Mouse (Mus musculus) small intestine, adult 2 months (tissue): Measurements from ENCODE around the gene Gpbp1. TPM values are rescaled to one million over a fixed set of nuclear protein-coding genes. Genes with fewer than 3 reads are reported as not detected.

Experiments
- H3K27ac ChIP-seq: fragments of 200-500 bp; 2 replicates; pipeline ENCODE4 v1.5.1; 2012; ENCODE audit warnings: low read depth, low read length, control low read depth, inconsistent platforms; ENCODE audit not compliant: insufficient read depth
- H3K27me3 ChIP-seq: fragments of 200-500 bp; 2 replicates; pipeline ENCODE4 v1.6.1; 2012; ENCODE audit warnings: mild to moderate bottlenecking, moderate library complexity, low read length, inconsistent platforms; ENCODE audit not compliant: control insufficient read depth, insufficient read depth
- H3K36me3 ChIP-seq: fragments of 200-500 bp; 2 replicates; pipeline ENCODE4 v1.6.1; 2012; ENCODE audit warnings: mild to moderate bottlenecking, low read length, control low read depth, inconsistent platforms; ENCODE audit not compliant: control insufficient read depth, insufficient read depth
- H3K4me1 ChIP-seq: fragments of 200-500 bp; 2 replicates; pipeline ENCODE4 v1.6.1; 2012; ENCODE audit warnings: low read length, inconsistent platforms, mixed read lengths; ENCODE audit not compliant: control insufficient read depth, insufficient read depth, insufficient read length
- H3K4me3 ChIP-seq: fragments of 200-500 bp; 2 replicates; pipeline ENCODE4 v1.5.1; 2012; ENCODE audit warnings: low read depth, mild to moderate bottlenecking, control low read depth, inconsistent platforms, low read length, moderate library complexity
- CTCF ChIP-seq: fragments of 200-500 bp; IDR thresholded peaks from 2 replicates; pipeline ENCODE4 v1.5.1; 2012; ENCODE audit warnings: low read depth, mild to moderate bottlenecking, control low read depth, inconsistent platforms, low read length, moderate library complexity, mixed read lengths; ENCODE audit not compliant: insufficient replicate concordance, insufficient read length; ENCODE audit errors: extremely low read depth
- POLR2A ChIP-seq: fragments of 200-500 bp; IDR thresholded peaks from 2 replicates; pipeline ENCODE4 v1.6.1; 2012; ENCODE audit warnings: low read depth, mild to moderate bottlenecking, control low read depth, inconsistent platforms, low read length, moderate library complexity
- WGBS: fragments of 180-500 bp; shearing (Covaris S2); methylation state at CpG from one replicate; pipeline ENCODE4 v1.1.7; 2018; 5-methylcytosine and 5-hydroxymethylcytosine counted together
- polyA plus RNA-seq: library from polyadenylated mRNA; depleted of rRNA; stranded (reverse); fragments of >200 nt; gene quantifications from 2 replicates; pipeline ENCODE4 v1.2.3, GENCODE M21; 2012; rRNA removed

Gpbp1 gene
- polyA plus RNA-seq = 0.22 and 0.34 TPM in 2 replicates

GRCm38 (mm10) chr13:111489802-111490723, at the start of gene Gpbp1:
Gene Gpbp1, minus strand, starts transcription at chr13:111490111.
- WGBS = under 1% methylated on average over 103 of the region's 109 CpGs
- peak within 1 kb of the TSS; percentile 93 for H3K27ac ChIP-seq
- TF ChIP-seq CTCF (no peak), POLR2A (peak; percentile 72; the same call in 1 of the 2 replicates)

GRCm38 (mm10) chr13:111537718-111538117, 47.8 kb upstream of the Gpbp1 start:
- 88% methylated on average over 9 of the region's 9 CpGs for WGBS
- no peaks in the 10 kb centered on the region for H3K36me3 ChIP-seq
- H3K27ac ChIP-seq = no peak overlapping the region
- no peaks in the 10 kb centered on the region for H3K27me3 ChIP-seq
- TF ChIP-seq CTCF (no peak), POLR2A (no peak)
- no peak overlapping the region for H3K4me3 ChIP-seq
- no peaks in the 10 kb centered on the region for H3K4me1 ChIP-seq

More at GRCm38 (mm10) chr13:111489802-111490723, at the start of gene Gpbp1:
- Histone ChIP-seq H3K36me3 (no peaks in the 10 kb centered on the region), H3K4me1 (no peaks in the 10 kb centered on the region; the same call in 1 of the 2 replicates), H3K27me3 (no peaks in the 10 kb centered on the region), H3K4me3 (peak within 1 kb of the TSS; percentile 95)

- H3K27me3 ChIP-seq = no peaks in the 10 kb centered on the region
- no peak overlapping the region for H3K4me3 ChIP-seq
- TF ChIP-seq CTCF (0 out of 2 replicates have a peak, but pooled peaks have one; percentile 8), POLR2A (no peak)
- WGBS = 64% methylated on average over 6 of the region's 6 CpGs
- peaks cover 2% of the 10 kb centered on the region; the same call in 1 of the 2 replicates for H3K4me1 ChIP-seq
- H3K36me3 ChIP-seq = no peaks in the 10 kb centered on the region
- H3K27ac ChIP-seq = no peak overlapping the region
These were observed 46.4 kb upstream of the Gpbp1 start for GRCm38 (mm10) chr13:111536207-111536887.

- Histone ChIP-seq H3K27ac (no peak overlapping the region), H3K4me3 (no peak overlapping the region), H3K36me3 (no peaks in the 10 kb centered on the region), H3K4me1 (peaks cover 2% of the 10 kb centered on the region; the same call in 1 of the 2 replicates), H3K27me3 (no peaks in the 10 kb centered on the region)
- TF ChIP-seq POLR2A (no peak), CTCF (peak; percentile 31; the same call in 1 of the 2 replicates)
- WGBS = 78% methylated on average over 6 of the region's 6 CpGs
These were observed 44.2 kb upstream of the Gpbp1 start for GRCm38 (mm10) chr13:111534131-111534530.

GRCm38 (mm10) chr13:111532178-111532948, 42.5 kb upstream of the Gpbp1 start:
- TF ChIP-seq POLR2A (no peak), CTCF (no peak)
- WGBS = 91% methylated on average over 16 of the region's 16 CpGs
- no peak overlapping the region for H3K27ac ChIP-seq
- peaks cover 2% of the 10 kb centered on the region; the same call in 1 of the 2 replicates for H3K4me1 ChIP-seq
- H3K4me3 ChIP-seq = no peak overlapping the region
- H3K36me3 ChIP-seq = no peaks in the 10 kb centered on the region
- no peaks in the 10 kb centered on the region for H3K27me3 ChIP-seq

GRCm38 (mm10) chr13:111531701-111532100, 41.8 kb upstream of the Gpbp1 start:
- no peak overlapping the region for H3K4me3 ChIP-seq
- no peak for TF ChIP-seq CTCF
- no peak for TF ChIP-seq POLR2A
- H3K4me1 ChIP-seq = peaks cover 2% of the 10 kb centered on the region; the same call in 1 of the 2 replicates
- no peaks in the 10 kb centered on the region for H3K36me3 ChIP-seq
- 74% methylated on average over 1 of the region's 1 CpGs for WGBS
- H3K27me3 ChIP-seq = no peaks in the 10 kb centered on the region
- no peak overlapping the region for H3K27ac ChIP-seq
